Mouse (Mus musculus): Measurements from ENCODE around the gene Stk24. TPM values are rescaled to one million over a fixed set of nuclear protein-coding genes. Genes with fewer than 3 reads are reported as not detected.

Stk24 gene
- total RNA-seq, 1 experiment from 2014 or later: 110 TPM

- no peak for DNase-seq
Observed at GRCm38 (mm10) chr14:121261229-121261879, 118.5 kb downstream of the Stk24 start.

- peak; percentile 50 for DNase-seq
Observed at GRCm38 (mm10) chr14:121259789-121260188, 120.0 kb downstream of the Stk24 start.

GRCm38 (mm10) chr14:121259332-121259731 is 120.5 kb downstream of the Stk24 start:
- no peak for DNase-seq

GRCm38 (mm10) chr14:121256896-121257295 is 122.9 kb downstream of the Stk24 start:
- no peak for DNase-seq

- DNase-seq: no peak
Observed at GRCm38 (mm10) chr14:121255469-121255868, 124.3 kb downstream of the Stk24 start.

GRCm38 (mm10) chr14:121254869-121255268 is 124.9 kb downstream of the Stk24 start:
- DNase-seq: no peak

GRCm38 (mm10) chr14:121252542-121252941 is 127.3 kb downstream of the Stk24 start:
- no peak for DNase-seq

GRCm38 (mm10) chr14:121251708-121252107 is 128.1 kb downstream of the Stk24 start:
- no peak for DNase-seq

- DNase-seq: no peak
Observed at GRCm38 (mm10) chr14:121251099-121251498, 128.7 kb downstream of the Stk24 start.

GRCm38 (mm10) chr14:121248346-121248745 is 131.5 kb downstream of the Stk24 start:
- DNase-seq: no peak

GRCm38 (mm10) chr14:121247287-121247686 is 132.5 kb downstream of the Stk24 start:
- no peak for DNase-seq

GRCm38 (mm10) chr14:121246048-121246731 is 133.6 kb downstream of the Stk24 start:
- no peak for DNase-seq

GRCm38 (mm10) chr14:121244104-121244503 is 135.7 kb downstream of the Stk24 start:
- no peak for DNase-seq

- DNase-seq: no peak
Observed at GRCm38 (mm10) chr14:121239386-121239785, 140.4 kb downstream of the Stk24 start.

- DNase-seq: no peak
Observed at GRCm38 (mm10) chr14:121238727-121239126, 141.1 kb downstream of the Stk24 start.

- DNase-seq: no peak
Observed at GRCm38 (mm10) chr14:121236736-121237135, 143.1 kb downstream of the Stk24 start.

Other genes with a start within 250 kb of the Stk24 start
- gene Slc15a1, start 125.2 kb upstream of the Stk24 start, total RNA-seq (2021): not detected in 2 replicates